Mouse (Mus musculus) stomach, embryonic 14.5 days (tissue): ENCODE results near the gene Cd3e. TPM values are rescaled to one million over a fixed set of nuclear protein-coding genes. Genes with fewer than 3 reads are reported as not detected.

ENCODE experiments used
- ATAC-seq: fragments of 200-750 bp; cut with Nextera tagmentation; 2 replicates; pipeline ENCODE4 v1.8.0; 2017; ENCODE audit warnings: low read depth, moderate TSS enrichment; ENCODE audit not compliant: insufficient number of reproducible peaks, insufficient read depth, low FRiP score
- H3K27ac ChIP-seq: fragments of 300-500 bp; sonication (generic); 2 replicates; pipeline ENCODE4 v1.5.1; 2014; ENCODE audit warnings: mild to moderate bottlenecking, low read length, moderate library complexity, mixed read lengths
- H3K27me3 ChIP-seq: fragments of 300-500 bp; sonication (generic); 2 replicates; pipeline ENCODE4 v1.6.1; 2014; ENCODE audit warnings: low read length, control low read depth, mixed read lengths; ENCODE audit not compliant: control insufficient read depth, insufficient read depth
- H3K36me3 ChIP-seq: fragments of 300-500 bp; sonication (generic); 2 replicates; pipeline ENCODE4 v1.6.1; 2014; ENCODE audit warnings: mild to moderate bottlenecking, control low read depth, low read length, moderate library complexity, mixed read lengths; ENCODE audit not compliant: control insufficient read depth, insufficient read depth
- H3K4me1 ChIP-seq: fragments of 300-500 bp; sonication (generic); 2 replicates; pipeline ENCODE4 v1.6.1; 2014; ENCODE audit warnings: low read length, control low read depth, mixed read lengths; ENCODE audit not compliant: control insufficient read depth, insufficient read depth
- H3K4me2 ChIP-seq: fragments of 300-500 bp; sonication (generic); replicated peaks from 2 replicates; pipeline ENCODE4 v1.6.1; 2014; ENCODE audit warnings: low read depth, low read length, control low read depth
- H3K4me3 ChIP-seq: fragments of 300-500 bp; sonication (generic); 2 replicates; pipeline ENCODE4 v1.5.1; 2014; ENCODE audit warnings: low read depth, low read length, control low read depth
- H3K9ac ChIP-seq: fragments of 300-500 bp; sonication (generic); replicated peaks from 2 replicates; pipeline ENCODE4 v1.6.1; 2014; ENCODE audit warnings: low read depth, mild to moderate bottlenecking, control low read depth, low read length, moderate library complexity, mixed read lengths
- H3K9me3 ChIP-seq: fragments of 300-500 bp; sonication (generic); 2 replicates; pipeline ENCODE4 v1.6.1; 2016; ENCODE audit warnings: low read depth, low read length, control low read depth; ENCODE audit not compliant: control insufficient read depth
- WGBS: fragments of 180-500 bp; shearing (Covaris S2); extraction: QIAGEN DNeasy Blood & Tissue Kit; methylation state at CpG from one replicate; pipeline ENCODE4 v1.1.7; 2014; 5-methylcytosine and 5-hydroxymethylcytosine counted together
- polyA plus RNA-seq: library from polyadenylated mRNA; unstranded; fragments of >200 nt; fragmentation: Nextera tagmentation; extraction: Ambion mirVana; gene quantifications from 2 replicates; pipeline ENCODE4 v1.2.1, GENCODE M21; 2014

Gene Cd3e
- polyA plus RNA-seq, 1 experiment from 2014 or later, result not detected

GRCm38 (mm10) chr9:44965126-44965832 lies 44.1 kb downstream of the Cd3e start, which contains the start of gene Ube4a:
Gene Ube4a, minus strand, starts transcription at chr9:44965600.
- no peak within 1 kb of the TSS for H3K27ac ChIP-seq
- no peaks in the 10 kb centered on the region for H3K27me3 ChIP-seq
- H3K36me3 ChIP-seq, result peaks cover 4% of the 10 kb centered on the region
- H3K9me3 ChIP-seq, result no peaks in the 10 kb centered on the region
- H3K4me1 ChIP-seq, result peaks cover 9% of the 10 kb centered on the region; the same call in 1 of the 2 replicates
- H3K4me3 ChIP-seq, result peak within 1 kb of the TSS; percentile 73
- peak; percentile 95 for ATAC-seq
- peak within 1 kb of the TSS; percentile 60 for H3K9ac ChIP-seq
- WGBS, result under 1% methylated on average over 39 of the region's 39 CpGs
- H3K4me2 ChIP-seq, result peak within 1 kb of the TSS; percentile 82

- Histone ChIP-seq H3K4me3 (no peak overlapping the region), H3K27me3 (no peaks in the 10 kb centered on the region), H3K36me3 (peaks cover 62% of the 10 kb centered on the region), H3K4me2 (no peak overlapping the region), H3K9me3 (no peaks in the 10 kb centered on the region), H3K9ac (no peak overlapping the region), H3K4me1 (no peaks in the 10 kb centered on the region), H3K27ac (no peak overlapping the region)
- ATAC-seq, result no peak
- WGBS, result 86% methylated on average over 3 of the region's 3 CpGs
Measured at GRCm38 (mm10) chr9:44954432-44954831, 55.0 kb downstream of the Cd3e start.

Other genes with a start within 250 kb of the Cd3e start
- 202 and 209 TPM in 2 replicates for gene Arcn1, start 241.8 kb downstream of the Cd3e start, polyA plus RNA-seq
- gene Ift46, start 241.7 kb downstream of the Cd3e start, polyA plus RNA-seq, result 105 and 119 TPM in 2 replicates
- 3.2 and 3.5 TPM in 2 replicates for gene Tmem25, start 210.3 kb downstream of the Cd3e start, polyA plus RNA-seq
- gene Ttc36, start 206.6 kb downstream of the Cd3e start, polyA plus RNA-seq, result 0.42 and 1.7 TPM in 2 replicates
- 12.7 and 15.9 TPM in 2 replicates for gene Kmt2a, start 128.3 kb downstream of the Cd3e start, polyA plus RNA-seq
- gene Atp5l, start 88.9 kb downstream of the Cd3e start, polyA plus RNA-seq, result 667 and 745 TPM in 2 replicates
- 32.7 and 39.6 TPM in 2 replicates for gene Ube4a, start 44.0 kb downstream of the Cd3e start, polyA plus RNA-seq
- gene Cd3g, start 29.2 kb downstream of the Cd3e start, polyA plus RNA-seq, result 0.33 TPM in 1 of 2 replicates, not detected in the other
- gene Cd3d, start 27.8 kb downstream of the Cd3e start, polyA plus RNA-seq, result not detected in 2 replicates
- 27.2 and 28.6 TPM in 2 replicates for gene Mpzl2, start 30.2 kb upstream of the Cd3e start, polyA plus RNA-seq
- gene Mpzl3, start 45.6 kb upstream of the Cd3e start, polyA plus RNA-seq, result 3.1 and 4.6 TPM in 2 replicates
- 2.8 and 4.2 TPM in 2 replicates for gene Jaml, start 69.6 kb upstream of the Cd3e start, polyA plus RNA-seq
- gene Scn2b, start 108.2 kb upstream of the Cd3e start, polyA plus RNA-seq, result 3.6 and 5.5 TPM in 2 replicates
- 0.04 TPM in 1 of 2 replicates, not detected in the other for gene Scn4b, start 128.8 kb upstream of the Cd3e start, polyA plus RNA-seq
- gene BC049352, start 172.4 kb upstream of the Cd3e start, polyA plus RNA-seq, result 0.31 TPM in 1 of 2 replicates, not detected in the other
- gene Tmprss4, start 194.5 kb upstream of the Cd3e start, polyA plus RNA-seq, result 19.2 and 20.5 TPM in 2 replicates